Mouse (Mus musculus): ENCODE measurements around the gene Fam53a.

Gene Fam53a

GRCm38 (mm10) chr5:33629301-33629987 is at the start of gene Fam53a, which contains the start of gene Gm9903:
Fam53a (minus strand) TSS chr5:33629635.
Gm9903 (plus strand) TSS chr5:33629925.
- peak; percentile 100 for DNase-seq (ENCODE audit: low spot score in 2 of 2)

GRCm38 (mm10) chr5:33678244-33678643 is 48.8 kb upstream of the Fam53a start:
- DNase-seq (ENCODE audit: low spot score in 2 of 2), result no peak

- peak in 1 of 2 experiments; percentile 40 for DNase-seq (ENCODE audit: low spot score in 2 of 2)
Measured at GRCm38 (mm10) chr5:33675964-33676363, 46.5 kb upstream of the Fam53a start.

GRCm38 (mm10) chr5:33674439-33674838 is 45.0 kb upstream of the Fam53a start:
- no peak for DNase-seq (ENCODE audit: low spot score in 2 of 2)

- DNase-seq (ENCODE audit: low spot score in 2 of 2), result no peak
Measured at GRCm38 (mm10) chr5:33671659-33672058, 42.2 kb upstream of the Fam53a start.

- DNase-seq (ENCODE audit: low spot score in 2 of 2), result peak in 1 of 2 experiments; percentile 57
Measured at GRCm38 (mm10) chr5:33668223-33668622, 38.8 kb upstream of the Fam53a start.

- DNase-seq (ENCODE audit: low spot score in 2 of 2), result no peak
Measured at GRCm38 (mm10) chr5:33658664-33659050, 29.2 kb upstream of the Fam53a start.

- DNase-seq (ENCODE audit: low spot score in 2 of 2), result peak; percentile 93 to 97
Measured at GRCm38 (mm10) chr5:33657787-33658663, 28.6 kb upstream of the Fam53a start, which contains the start of the genes Tacc3 and Tmem129. Tacc3 (plus strand) TSS chr5:33658128. Tmem129 (minus strand) TSS chr5:33658416.

- DNase-seq (ENCODE audit: low spot score in 2 of 2), result peak in 1 of 2 experiments; percentile 64
Measured at GRCm38 (mm10) chr5:33657251-33657786, 27.9 kb upstream of the Fam53a start.

GRCm38 (mm10) chr5:33656739-33657138 is 27.3 kb upstream of the Fam53a start:
- no peak for DNase-seq (ENCODE audit: low spot score in 2 of 2)

- no peak for DNase-seq (ENCODE audit: low spot score in 2 of 2)
Measured at GRCm38 (mm10) chr5:33655251-33655840, 25.9 kb upstream of the Fam53a start.

GRCm38 (mm10) chr5:33654424-33654823 is 25.0 kb upstream of the Fam53a start:
- DNase-seq (ENCODE audit: low spot score in 2 of 2), result no peak

- DNase-seq (ENCODE audit: low spot score in 2 of 2), result no peak
Measured at GRCm38 (mm10) chr5:33652783-33653173, 23.3 kb upstream of the Fam53a start.

GRCm38 (mm10) chr5:33651921-33652782 is 22.7 kb upstream of the Fam53a start, which contains the start of gene Slbp:
Slbp (minus strand) TSS chr5:33652574.
- peak; percentile 87 to 90 for DNase-seq (ENCODE audit: low spot score in 2 of 2)

- no peak for DNase-seq (ENCODE audit: low spot score in 2 of 2)
Measured at GRCm38 (mm10) chr5:33651541-33651920, 22.1 kb upstream of the Fam53a start.

- DNase-seq (ENCODE audit: low spot score in 2 of 2), result no peak
Measured at GRCm38 (mm10) chr5:33651017-33651416, 21.6 kb upstream of the Fam53a start.

- peak in 1 of 2 experiments; percentile 63 for DNase-seq (ENCODE audit: low spot score in 2 of 2)
Measured at GRCm38 (mm10) chr5:33640652-33641051, 11.2 kb upstream of the Fam53a start.

GRCm38 (mm10) chr5:33638826-33639225 is 9.4 kb upstream of the Fam53a start:
- DNase-seq (ENCODE audit: low spot score in 2 of 2), result no peak

- DNase-seq (ENCODE audit: low spot score in 2 of 2), result no peak
Measured at GRCm38 (mm10) chr5:33637606-33638350, 8.3 kb upstream of the Fam53a start.

GRCm38 (mm10) chr5:33635361-33635760 is 5.9 kb upstream of the Fam53a start:
- no peak for DNase-seq (ENCODE audit: low spot score in 2 of 2)
